Comparison of ENCODE assay signal across 9 mouse cellular contexts in the genomic region with DNA sequence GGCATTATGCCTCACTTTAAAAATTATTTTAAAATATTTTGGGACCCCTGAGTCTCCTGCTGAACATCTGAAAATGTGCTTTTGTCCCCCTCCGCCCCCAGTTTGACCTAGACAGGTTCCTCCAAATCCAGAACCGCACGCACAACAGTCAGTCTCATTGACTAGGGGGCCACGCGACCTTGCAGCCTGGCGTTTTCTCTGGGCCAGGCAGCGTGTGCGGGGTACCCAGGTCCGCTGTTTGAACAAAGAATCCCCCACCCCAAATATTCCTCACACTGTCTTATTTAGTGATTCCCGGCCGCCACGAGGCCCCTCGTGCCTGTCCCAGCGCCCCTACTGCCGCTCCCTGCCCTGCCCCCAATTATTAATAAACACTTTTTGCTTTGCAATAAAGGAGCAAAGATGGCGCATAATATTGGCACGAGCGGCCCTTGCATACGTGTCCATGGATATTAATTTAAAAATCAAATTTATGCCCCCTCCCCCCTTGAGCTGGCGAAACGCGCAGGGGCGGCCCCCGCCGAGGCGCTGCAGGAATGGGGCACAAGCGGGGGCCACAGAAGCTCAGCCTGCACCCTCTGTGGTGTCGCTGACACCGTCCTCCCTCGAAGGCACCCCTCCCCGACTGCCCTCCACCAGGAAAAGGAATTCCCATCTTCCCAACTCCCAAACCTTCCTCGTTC. TPM values are rescaled to one million over a fixed set of nuclear protein-coding genes. Genes with fewer than 3 reads are reported as not detected.
DNase-seq lines count a peak whose midpoint lies in the region; ATAC-seq and TF ChIP-seq lines count a peak whose summit lies in the region.
"Had no signal": no experiment of that assay in that cellular context is flagged by ENCODE, and none has a peak within 500 bp of the region (broad histone marks: within the 10 kb centered on the region; RNA-seq: fewer than 3 reads in every experiment).

No protein-coding gene starts in this region.

- TF ChIP-seq POLR2A in bone marrow, adult 2 months (IDR thresholded peaks at IDR 0.05; ENCODE audit: borderline replicate concordance, control insufficient read depth, low read depth, low read length): no peak
- no peak for TF ChIP-seq POLR2A in limb, embryonic 14.5 days (IDR thresholded peaks at IDR 0.05; ENCODE audit: borderline replicate concordance, extremely low read depth, insufficient read depth, insufficient read length)

- no peaks in the 10 kb centered on the region; the same call in 1 of the 2 replicates for H3K9me3 ChIP-seq in erythroblast, embryonic 14.5 days (ENCODE audit: control insufficient read depth, low read length)
- H3K9me3 ChIP-seq in heart, postnatal 0 days (replicated peaks; ENCODE audit: control insufficient read depth, low read length): no peaks in the 10 kb centered on the region
- H3K9me3 ChIP-seq in limb, embryonic 14.5 days (ENCODE audit: control insufficient read depth, low read length): no peaks in the 10 kb centered on the region
- H3K9me3 ChIP-seq in neural tube, embryonic 14.5 days (ENCODE audit: control insufficient read depth, low read length): no peaks in the 10 kb centered on the region

- no peak overlapping the region for H3K27ac ChIP-seq in bone marrow, adult 2 months (ENCODE audit: control insufficient read depth, insufficient read depth, low read depth, low read length, poor library complexity)
- peak overlapping the region; percentile 86 for H3K27ac ChIP-seq in heart, postnatal 0 days (ENCODE audit: low read depth)
- H3K27ac ChIP-seq in limb, embryonic 14.5 days (replicated peaks; ENCODE audit: low read depth, low read length): peak overlapping the region; percentile 93
- H3K27ac ChIP-seq in neural tube, embryonic 14.5 days (ENCODE audit: low read depth, low read length): no peak overlapping the region

- peaks cover 71% of the 10 kb centered on the region for H3K27me3 ChIP-seq in erythroblast, embryonic 14.5 days (ENCODE audit: control insufficient read depth)
- H3K27me3 ChIP-seq in heart, postnatal 0 days (ENCODE audit: control insufficient read depth, insufficient read depth, low read length): no peaks in the 10 kb centered on the region
- H3K27me3 ChIP-seq in limb, embryonic 14.5 days (ENCODE audit: control insufficient read depth, insufficient read depth, low read length): no peaks in the 10 kb centered on the region
- H3K27me3 ChIP-seq in neural tube, embryonic 14.5 days (ENCODE audit: control insufficient read depth, insufficient read depth, low read length): peaks cover 43% of the 10 kb centered on the region
- H3K27me3 ChIP-seq: Patski had no signal

- H3K36me3 ChIP-seq in erythroblast, embryonic 14.5 days (ENCODE audit: control insufficient read depth): peaks cover 2% of the 10 kb centered on the region; the same call in 1 of the 2 replicates
- peaks cover 30% of the 10 kb centered on the region for H3K36me3 ChIP-seq in heart, postnatal 0 days (replicated peaks; ENCODE audit: control insufficient read depth, insufficient read depth, low read length)
- H3K36me3 ChIP-seq in limb, embryonic 14.5 days (ENCODE audit: control insufficient read depth, insufficient read depth, low read length): peaks cover 36% of the 10 kb centered on the region
- H3K36me3 ChIP-seq in neural tube, embryonic 14.5 days (ENCODE audit: control insufficient read depth, insufficient read depth, low read length): no peaks in the 10 kb centered on the region

- ATAC-seq in erythroblast, adult 5-6 weeks (replicated peaks; ENCODE audit: low FRiP score, poor library complexity, severe bottlenecking): no peak
- ATAC-seq in heart, postnatal 0 days (ENCODE audit: insufficient read depth, low read depth): no peak
- ATAC-seq in limb, embryonic 14.5 days (ENCODE audit: low FRiP score, low read depth): no peak
- no peak for ATAC-seq in neural tube, embryonic 14.5 days (ENCODE audit: low read depth)
- ATAC-seq in megakaryocyte-erythroid progenitor cell, adult 5-6 weeks (replicated peaks; ENCODE audit: low FRiP score, low TSS enrichment, poor library complexity, severe bottlenecking): no peak

- H3K4me1 ChIP-seq in erythroblast, embryonic 14.5 days (ENCODE audit: control insufficient read depth): peaks cover 5% of the 10 kb centered on the region
- H3K4me1 ChIP-seq in bone marrow, adult 2 months (ENCODE audit: control insufficient read depth, insufficient read depth, low read length): no peaks in the 10 kb centered on the region; the same call in 1 of the 2 replicates
- peaks cover 30% of the 10 kb centered on the region for H3K4me1 ChIP-seq in heart, postnatal 0 days (ENCODE audit: control insufficient read depth, insufficient read depth)
- peaks cover 30% of the 10 kb centered on the region for H3K4me1 ChIP-seq in limb, embryonic 14.5 days (ENCODE audit: control insufficient read depth, insufficient read depth, low read length)
- peaks cover 50% of the 10 kb centered on the region for H3K4me1 ChIP-seq in neural tube, embryonic 14.5 days (ENCODE audit: control insufficient read depth, insufficient read depth, low read length)

- 1% methylated on average over 32 of the region's 32 CpGs for WGBS in bone marrow, adult 2 months
- WGBS in heart, postnatal 0 days: under 1% methylated on average over 32 of the region's 32 CpGs
- WGBS in limb, embryonic 14.5 days: under 1% methylated on average over 32 of the region's 32 CpGs
- under 1% methylated on average over 32 of the region's 32 CpGs for WGBS in neural tube, embryonic 14.5 days

- peak overlapping the region; percentile 58 for H3K9ac ChIP-seq in heart, postnatal 0 days (replicated peaks; ENCODE audit: low read depth, low read length)
- H3K9ac ChIP-seq in limb, embryonic 14.5 days (ENCODE audit: low read depth, low read length, severe bottlenecking): peak overlapping the region; percentile 86
- peak overlapping the region; percentile 48 for H3K9ac ChIP-seq in neural tube, embryonic 14.5 days (replicated peaks; ENCODE audit: low read depth, low read length)

- no peak for DNase-seq in heart, postnatal 0 days (ENCODE audit: low spot score)
- DNase-seq in limb, embryonic 14.5 days (ENCODE audit: low spot score): no peak
- DNase-seq in yolk sac, embryonic 10.5 days (ENCODE audit: low spot score): no peak

- peak overlapping the region; percentile 99 for H3K4me2 ChIP-seq in heart, postnatal 0 days (ENCODE audit: low read depth, low read length)
- peak overlapping the region; percentile 76 for H3K4me2 ChIP-seq in limb, embryonic 14.5 days (replicated peaks; ENCODE audit: low read depth, low read length, severe bottlenecking)
- H3K4me2 ChIP-seq in neural tube, embryonic 14.5 days (ENCODE audit: low read depth, low read length): peak overlapping the region; percentile 95

- no peak for TF ChIP-seq CTCF in bone marrow, adult 2 months (IDR thresholded peaks at IDR 0.05; ENCODE audit: control insufficient read depth, insufficient read depth, low read length)
- TF ChIP-seq CTCF in heart, postnatal 0 days (IDR thresholded peaks at IDR 0.05; ENCODE audit: low read depth): no peak

- no peak for TF ChIP-seq EP300 in heart, postnatal 0 days (IDR thresholded peaks at IDR 0.05; ENCODE audit: low read depth)

- H3K4me3 ChIP-seq in erythroblast, embryonic 14.5 days (replicated peaks): peak overlapping the region; percentile 57
- H3K4me3 ChIP-seq in bone marrow, adult 2 months (replicated peaks; ENCODE audit: control insufficient read depth, low read depth, low read length): peak overlapping the region; percentile 50
- H3K4me3 ChIP-seq in heart, postnatal 0 days (ENCODE audit: low read depth, low read length): peak overlapping the region; percentile 82
- peak overlapping the region; percentile 64 for H3K4me3 ChIP-seq in limb, embryonic 14.5 days (replicated peaks; ENCODE audit: low read length)
- H3K4me3 ChIP-seq in neural tube, embryonic 14.5 days (ENCODE audit: low read depth, low read length): peak overlapping the region; percentile 40

RNA-seq across cellular contexts. Expression of a gene that starts 0.9 kb away (rescaled TPM):
- polyA plus RNA-seq in erythroblast, embryonic 14.5 days (2012): 0.08 TPM in 2 replicates
- 1.2 and 1.5 TPM in 2 replicates for total RNA-seq in erythroblast, adult 5-6 weeks (2015; ENCODE audit: low replicate concordance)
- 0.51 and 2.0 TPM in 2 replicates for total RNA-seq in erythroblast, adult 5-6 weeks (2017; ENCODE audit: low replicate concordance)
- 2.7 and 10.0 TPM in 2 replicates for polyA plus RNA-seq in bone marrow, adult 2 months (2011; ENCODE audit: insufficient read depth, insufficient read length, low replicate concordance, missing spikeins)
- 68.2 and 70.0 TPM in 2 replicates for total RNA-seq in heart, postnatal 0 days (2014; rRNA removed; ENCODE audit: low replicate concordance)
- polyA plus RNA-seq in heart, postnatal 0 days (2015; fragmentation: Nextera tagmentation; extraction: Ambion mirVana): 58.9 and 61.7 TPM in 2 replicates
- polyA plus RNA-seq in limb, embryonic 14.5 days (2012; rRNA removed): 110 and 125 TPM in 2 replicates
- polyA plus RNA-seq in limb, embryonic 14.5 days (2014; fragmentation: Nextera tagmentation; extraction: Ambion mirVana): 127 and 147 TPM in 2 replicates
- polyA plus RNA-seq in neural tube, embryonic 14.5 days (2014; fragmentation: Nextera tagmentation; extraction: Ambion mirVana): 12.1 and 17.9 TPM in 2 replicates
- 3.8 and 5.3 TPM in 2 replicates for total RNA-seq in megakaryocyte-erythroid progenitor cell, adult 5-6 weeks (2014; fragmentation: Nextera tagmentation)
- 5.9 and 6.7 TPM in 2 replicates for total RNA-seq in megakaryocyte-erythroid progenitor cell, adult 5-6 weeks (2017)

RNA-seq across cellular contexts. Expression of a gene that starts 23.9 kb away (rescaled TPM):
- 1.7 and 2.6 TPM in 2 replicates for polyA plus RNA-seq in erythroblast, embryonic 14.5 days (2012)
- 1.2 and 7.5 TPM in 2 replicates for total RNA-seq in erythroblast, adult 5-6 weeks (2015; ENCODE audit: low replicate concordance)
- 8.3 and 16.6 TPM in 2 replicates for total RNA-seq in erythroblast, adult 5-6 weeks (2017; ENCODE audit: low replicate concordance)
- polyA plus RNA-seq in bone marrow, adult 2 months (2011; ENCODE audit: insufficient read depth, insufficient read length, low replicate concordance, missing spikeins): 8.8 and 25.8 TPM in 2 replicates
- 5.5 and 15.5 TPM in 2 replicates for total RNA-seq in heart, postnatal 0 days (2014; rRNA removed; ENCODE audit: low replicate concordance)
- 13.6 and 17.6 TPM in 2 replicates for polyA plus RNA-seq in heart, postnatal 0 days (2015; fragmentation: Nextera tagmentation; extraction: Ambion mirVana)
- 24.9 and 46.5 TPM in 2 replicates for polyA plus RNA-seq in limb, embryonic 14.5 days (2012; rRNA removed)
- 22.0 and 26.2 TPM in 2 replicates for polyA plus RNA-seq in limb, embryonic 14.5 days (2014; fragmentation: Nextera tagmentation; extraction: Ambion mirVana)
- polyA plus RNA-seq in neural tube, embryonic 14.5 days (2014; fragmentation: Nextera tagmentation; extraction: Ambion mirVana): 22.4 and 25.8 TPM in 2 replicates
- total RNA-seq in megakaryocyte-erythroid progenitor cell, adult 5-6 weeks (2014; fragmentation: Nextera tagmentation): 21.0 and 40.2 TPM in 2 replicates
- 27.1 and 30.4 TPM in 2 replicates for total RNA-seq in megakaryocyte-erythroid progenitor cell, adult 5-6 weeks (2017)

RNA-seq across cellular contexts. Expression of a gene that starts 42.5 kb away (rescaled TPM):
- not detected in 2 replicates for polyA plus RNA-seq in erythroblast, embryonic 14.5 days (2012)
- total RNA-seq in erythroblast, adult 5-6 weeks (2015; ENCODE audit: low replicate concordance): not detected in 2 replicates
- not detected in 2 replicates for total RNA-seq in erythroblast, adult 5-6 weeks (2017; ENCODE audit: low replicate concordance)
- polyA plus RNA-seq in bone marrow, adult 2 months (2011; ENCODE audit: insufficient read depth, insufficient read length, low replicate concordance, missing spikeins): not detected in 2 replicates
- not detected in 2 replicates for total RNA-seq in heart, postnatal 0 days (2014; rRNA removed; ENCODE audit: low replicate concordance)
- polyA plus RNA-seq in heart, postnatal 0 days (2015; fragmentation: Nextera tagmentation; extraction: Ambion mirVana): not detected in 2 replicates
- 0.13 TPM in 1 of 2 replicates, not detected in the other for polyA plus RNA-seq in limb, embryonic 14.5 days (2012; rRNA removed)
- polyA plus RNA-seq in limb, embryonic 14.5 days (2014; fragmentation: Nextera tagmentation; extraction: Ambion mirVana): not detected in 2 replicates
- 11.9 and 13.3 TPM in 2 replicates for polyA plus RNA-seq in neural tube, embryonic 14.5 days (2014; fragmentation: Nextera tagmentation; extraction: Ambion mirVana)
- not detected in 2 replicates for total RNA-seq in megakaryocyte-erythroid progenitor cell, adult 5-6 weeks (2014; fragmentation: Nextera tagmentation)
- 0.52 and 0.88 TPM in 2 replicates for total RNA-seq in megakaryocyte-erythroid progenitor cell, adult 5-6 weeks (2017)

Comparison
In these comparisons a context has a peak if more than half of its experiments do, and no peak if none do; other contexts are left out.
1. H3K27ac ChIP-seq: peak in heart, postnatal 0 days (single experiment) and limb, embryonic 14.5 days (single experiment); none in bone marrow, adult 2 months (single experiment) and neural tube, embryonic 14.5 days (single experiment).
2. RNA of a gene that starts 42.5 kb away (polyA plus RNA-seq): 11.9 to 13.3 TPM in neural tube, embryonic 14.5 days; 0.13 TPM in limb, embryonic 14.5 days, not detected in erythroblast, embryonic 14.5 days, not detected in bone marrow, adult 2 months and not detected in heart, postnatal 0 days; every median in the first group is over 10 times any median in the second.
3. Peak in every context shown above with its lines, with median percentiles within 50 percentile points of each other: H3K4me3 ChIP-seq, H3K4me2 ChIP-seq and H3K9ac ChIP-seq.